Mouse (Mus musculus): ENCODE measurements around the gene Srp54a. TPM values are rescaled to one million over a fixed set of nuclear protein-coding genes. Genes with fewer than 3 reads are reported as not detected.
A peak's percentile ranks its signal among the peaks of the same experiment; 100 is the strongest.
"Not testable (repeated sequence)": the region's sequence is repeated elsewhere in the genome, so short reads cannot be mapped to it uniquely, and the experiment has no call there.

Gene Srp54a
- total and polyA plus RNA-seq, 2 experiments from 2014 or later = 50.7 to 142 TPM

DNA sequence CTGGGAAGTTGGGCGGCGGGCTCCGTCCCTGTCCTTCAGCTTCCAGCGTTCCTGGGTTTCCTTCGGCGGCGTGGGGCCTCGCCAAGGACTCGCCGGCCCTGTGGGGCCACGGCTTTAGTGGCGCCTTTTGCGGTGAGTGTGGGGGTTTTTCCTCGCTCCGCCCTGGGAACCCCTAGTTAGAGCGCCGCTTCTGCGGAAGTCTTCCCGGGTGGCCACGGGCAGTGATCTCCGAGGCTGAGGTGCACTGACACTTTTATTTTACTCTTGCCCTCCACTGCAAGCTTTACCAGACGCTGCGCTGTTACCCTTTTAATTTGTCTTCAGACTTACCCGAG lies 75.4 kb downstream of the Srp54a start:
- 0% methylated on average over 8 of the region's 24 CpGs for WGBS
- H3K4me3 ChIP-seq (ENCODE audit: low read depth, low read length) = peak overlapping the region; percentile 29; the same call in 1 of the 2 replicates
- not testable (repeated sequence) for H3K27ac ChIP-seq (ENCODE audit: low read depth); H3K27me3 ChIP-seq (ENCODE audit: control insufficient read depth, insufficient read depth, low read length); H3K9me3 ChIP-seq (replicated peaks; ENCODE audit: control insufficient read depth, low read length); H3K9ac ChIP-seq (replicated peaks; ENCODE audit: low read depth, low read length); H3K4me2 ChIP-seq (ENCODE audit: low read depth, low read length); DNase-seq (ENCODE audit: low spot score); H3K36me3 ChIP-seq (replicated peaks; ENCODE audit: control insufficient read depth, insufficient read depth, low read length); H3K4me1 ChIP-seq (ENCODE audit: control insufficient read depth, insufficient read depth)
- peak; percentile 40; the same call in 1 of the 2 replicates for ATAC-seq (ENCODE audit: insufficient read depth, low read depth)

Other genes starting within 250 kb of the Srp54a start
- gene Cfl2, start 217.4 kb upstream of the Srp54a start, total RNA-seq (2014; rRNA removed; ENCODE audit: low replicate concordance) = 454 and 487 TPM in 2 replicates
- 555 and 561 TPM in 2 replicates for gene Cfl2, start 217.4 kb upstream of the Srp54a start, polyA plus RNA-seq (2015; fragmentation: Nextera tagmentation; extraction: Ambion mirVana)
- not detected in 2 replicates for gene Gm20403, start 93.7 kb upstream of the Srp54a start, total RNA-seq (2014; rRNA removed; ENCODE audit: low replicate concordance)
- gene Gm20403, start 93.7 kb upstream of the Srp54a start, polyA plus RNA-seq (2015; fragmentation: Nextera tagmentation; extraction: Ambion mirVana) = not detected in 2 replicates
- 3.5 and 5.8 TPM in 2 replicates for gene Baz1a, start 65.9 kb upstream of the Srp54a start, total RNA-seq (2014; rRNA removed; ENCODE audit: low replicate concordance)
- 6.9 and 8.3 TPM in 2 replicates for gene Baz1a, start 65.9 kb upstream of the Srp54a start, polyA plus RNA-seq (2015; fragmentation: Nextera tagmentation; extraction: Ambion mirVana)
- 5.6 and 19.1 TPM in 2 replicates for gene 2700097O09Rik, start 152 bp upstream of the Srp54a start, total RNA-seq (2014; rRNA removed; ENCODE audit: low replicate concordance)
- 15.3 and 18.0 TPM in 2 replicates for gene 2700097O09Rik, start 152 bp upstream of the Srp54a start, polyA plus RNA-seq (2015; fragmentation: Nextera tagmentation; extraction: Ambion mirVana)
- gene Fam177a, start 44.2 kb downstream of the Srp54a start, total RNA-seq (2014; rRNA removed; ENCODE audit: low replicate concordance) = 9.2 and 13.1 TPM in 2 replicates
- 22.2 and 22.5 TPM in 2 replicates for gene Fam177a, start 44.2 kb downstream of the Srp54a start, polyA plus RNA-seq (2015; fragmentation: Nextera tagmentation; extraction: Ambion mirVana)
- gene Srp54b, start 74.8 kb downstream of the Srp54a start, total RNA-seq (2014; rRNA removed; ENCODE audit: low replicate concordance) = 19.7 and 28.0 TPM in 2 replicates
- gene Srp54b, start 74.8 kb downstream of the Srp54a start, polyA plus RNA-seq (2015; fragmentation: Nextera tagmentation; extraction: Ambion mirVana) = 50.2 and 50.7 TPM in 2 replicates
- gene 1700047I17Rik2, start 119.3 kb downstream of the Srp54a start, total RNA-seq (2014; rRNA removed; ENCODE audit: low replicate concordance) = not detected in 2 replicates
- not detected in 2 replicates for gene 1700047I17Rik2, start 119.3 kb downstream of the Srp54a start, polyA plus RNA-seq (2015; fragmentation: Nextera tagmentation; extraction: Ambion mirVana)
- gene Srp54c, start 149.9 kb downstream of the Srp54a start, total RNA-seq (2014; rRNA removed; ENCODE audit: low replicate concordance) = 28.6 and 31.3 TPM in 2 replicates
- 59.3 and 62.4 TPM in 2 replicates for gene Srp54c, start 149.9 kb downstream of the Srp54a start, polyA plus RNA-seq (2015; fragmentation: Nextera tagmentation; extraction: Ambion mirVana)
- 5.7 and 6.0 TPM in 2 replicates for gene 1110008L16Rik, start 219.3 kb downstream of the Srp54a start, total RNA-seq (2014; rRNA removed; ENCODE audit: low replicate concordance)
- gene 1110008L16Rik, start 219.3 kb downstream of the Srp54a start, polyA plus RNA-seq (2015; fragmentation: Nextera tagmentation; extraction: Ambion mirVana) = 6.5 and 7.3 TPM in 2 replicates
- 4.0 and 4.3 TPM in 2 replicates for gene Ppp2r3c, start 222.7 kb downstream of the Srp54a start, total RNA-seq (2014; rRNA removed; ENCODE audit: low replicate concordance)
- 10.1 and 10.6 TPM in 2 replicates for gene Ppp2r3c, start 222.7 kb downstream of the Srp54a start, polyA plus RNA-seq (2015; fragmentation: Nextera tagmentation; extraction: Ambion mirVana)